Comparison of ENCODE assay signal across 8 mouse cellular contexts in the genomic region with DNA sequence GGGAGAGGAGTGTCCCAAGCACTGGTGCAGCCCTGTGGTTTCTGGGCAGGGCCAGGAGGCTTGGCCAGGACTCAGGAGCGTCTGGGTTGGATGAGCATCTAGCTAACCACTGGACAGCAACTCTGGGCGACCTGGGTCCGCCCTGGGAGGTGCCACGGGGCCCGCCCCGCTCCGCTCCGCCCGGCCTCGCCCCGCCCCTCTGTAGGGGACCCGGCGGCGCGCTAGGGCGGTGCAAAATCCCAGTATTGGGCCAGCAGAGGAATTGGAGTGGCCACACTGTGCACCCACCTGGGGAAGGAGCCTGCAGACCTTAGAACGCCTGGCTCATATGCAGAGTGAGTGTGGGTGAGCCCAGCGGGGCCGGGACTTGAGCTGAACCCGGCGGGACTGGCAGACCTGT. TPM values are rescaled to one million over a fixed set of nuclear protein-coding genes. Genes with fewer than 3 reads are reported as not detected.
DNase-seq lines count a peak whose midpoint lies in the region; ATAC-seq and TF ChIP-seq lines count a peak whose summit lies in the region.

A gene (plus strand): TSS at position 196 of the 400 bp plus-strand sequence.

- intact Hi-C loops in heart, postnatal 25 days (cut with DNase I) = no loop called here

- DNase-seq in heart, postnatal 25 days (ENCODE audit: low spot score) = no peak
- DNase-seq in forebrain, embryonic 11.5 days (ENCODE audit: low spot score) = peak; percentile 54
- DNase-seq in kidney, postnatal 0 days (ENCODE audit: low spot score) = peak; percentile 24
- DNase-seq in midbrain, postnatal 0 days (ENCODE audit: low spot score) = no peak
- no peak for DNase-seq in MN1 (ENCODE audit: low spot score)
- DNase-seq in cerebellum, adult 9-11 months = no peak

- WGBS in heart, embryonic 13.5 days = 2% methylated on average over 21 of the region's 21 CpGs
- 1% methylated on average over 21 of the region's 21 CpGs for WGBS in forebrain, embryonic 11.5 days
- 2% methylated on average over 21 of the region's 21 CpGs for WGBS in kidney, postnatal 0 days
- WGBS in midbrain, postnatal 0 days = 2% methylated on average over 19 of the region's 21 CpGs

- 0 out of 2 replicates have a peak within 1 kb of the TSS, but pooled peaks have one; percentile 47 for H3K9ac ChIP-seq in heart, embryonic 13.5 days
- 0 out of 2 replicates have a peak within 1 kb of the TSS, but pooled peaks have one; percentile 20 for H3K9ac ChIP-seq in forebrain, embryonic 11.5 days (ENCODE audit: low read length)
- no peak within 1 kb of the TSS for H3K9ac ChIP-seq in kidney, postnatal 0 days (ENCODE audit: low read depth, low read length)
- no peak within 1 kb of the TSS for H3K9ac ChIP-seq in midbrain, postnatal 0 days (replicated peaks; ENCODE audit: low read length, poor library complexity, severe bottlenecking)

- no peak for ATAC-seq in heart, embryonic 13.5 days (ENCODE audit: extremely low read depth, insufficient number of reproducible peaks, low FRiP score, low TSS enrichment)
- ATAC-seq in forebrain, embryonic 11.5 days (replicated peaks; ENCODE audit: low FRiP score) = peak; percentile 78
- ATAC-seq in kidney, postnatal 0 days (replicated peaks; ENCODE audit: low FRiP score, low read depth) = peak; percentile 88
- ATAC-seq in midbrain, postnatal 0 days (ENCODE audit: low FRiP score) = peak; percentile 56; the same call in 1 of the 2 replicates
- ATAC-seq in inflammation-experienced regulatory T-cells, adult 6 months = no peak

- TF ChIP-seq CTCF in kidney, postnatal 0 days (IDR thresholded peaks at IDR 0.05; ENCODE audit: low read depth) = no peak
- TF ChIP-seq CTCF in midbrain, postnatal 0 days (IDR thresholded peaks at IDR 0.05) = no peak

- H3K4me1 ChIP-seq in heart, embryonic 13.5 days = 0 out of 2 replicates have a peak, but pooled peaks cover 5% of the 10 kb centered on the region
- no peaks in the 10 kb centered on the region for H3K4me1 ChIP-seq in forebrain, embryonic 11.5 days (replicated peaks; ENCODE audit: control insufficient read depth, insufficient read depth, low read length)
- H3K4me1 ChIP-seq in kidney, postnatal 0 days (replicated peaks; ENCODE audit: insufficient read depth, low read length) = no peaks in the 10 kb centered on the region
- no peaks in the 10 kb centered on the region; the same call in 1 of the 2 replicates for H3K4me1 ChIP-seq in midbrain, postnatal 0 days (ENCODE audit: insufficient read depth, low read length)

- H3K4me2 ChIP-seq in heart, embryonic 13.5 days = peak within 1 kb of the TSS; percentile 76
- peak within 1 kb of the TSS; percentile 53 for H3K4me2 ChIP-seq in forebrain, embryonic 11.5 days (ENCODE audit: low read depth, low read length, severe bottlenecking)
- peak within 1 kb of the TSS; percentile 36 for H3K4me2 ChIP-seq in kidney, postnatal 0 days (ENCODE audit: low read length)
- peak within 1 kb of the TSS; percentile 44 for H3K4me2 ChIP-seq in midbrain, postnatal 0 days (ENCODE audit: low read depth, low read length, poor library complexity, severe bottlenecking)

- H3K27me3 ChIP-seq in heart, embryonic 13.5 days (replicated peaks) = no peaks in the 10 kb centered on the region; the same call in 1 of the 2 replicates
- no peaks in the 10 kb centered on the region for H3K27me3 ChIP-seq in forebrain, embryonic 11.5 days (ENCODE audit: control insufficient read depth, insufficient read depth, low read length)
- H3K27me3 ChIP-seq in kidney, postnatal 0 days (ENCODE audit: insufficient read depth, low read length) = no peaks in the 10 kb centered on the region
- no peaks in the 10 kb centered on the region for H3K27me3 ChIP-seq in midbrain, postnatal 0 days (ENCODE audit: insufficient read depth, low read length)

- H3K27ac ChIP-seq in heart, embryonic 13.5 days (replicated peaks) = no peak within 1 kb of the TSS
- no peak within 1 kb of the TSS for H3K27ac ChIP-seq in forebrain, embryonic 11.5 days (ENCODE audit: low read depth, low read length)
- H3K27ac ChIP-seq in kidney, postnatal 0 days = no peak within 1 kb of the TSS
- H3K27ac ChIP-seq in midbrain, postnatal 0 days (ENCODE audit: low read depth, low read length) = no peak within 1 kb of the TSS

- peak within 1 kb of the TSS; percentile 47 for H3K4me3 ChIP-seq in heart, embryonic 13.5 days
- peak within 1 kb of the TSS; percentile 18; the same call in 1 of the 2 replicates for H3K4me3 ChIP-seq in forebrain, embryonic 11.5 days (ENCODE audit: low read depth, low read length)
- peak within 1 kb of the TSS; percentile 12 for H3K4me3 ChIP-seq in kidney, postnatal 0 days (replicated peaks; ENCODE audit: low read depth, low read length)
- H3K4me3 ChIP-seq in midbrain, postnatal 0 days (ENCODE audit: low read depth, low read length) = peak within 1 kb of the TSS; percentile 26

- H3K9me3 ChIP-seq in heart, embryonic 13.5 days = no peaks in the 10 kb centered on the region
- no peaks in the 10 kb centered on the region for H3K9me3 ChIP-seq in forebrain, embryonic 11.5 days (ENCODE audit: control insufficient read depth, low read length)
- H3K9me3 ChIP-seq in kidney, postnatal 0 days (replicated peaks; ENCODE audit: low read length) = no peaks in the 10 kb centered on the region
- no peaks in the 10 kb centered on the region for H3K9me3 ChIP-seq in midbrain, postnatal 0 days (ENCODE audit: low read length)

- no peaks in the 10 kb centered on the region for H3K36me3 ChIP-seq in heart, embryonic 13.5 days
- no peaks in the 10 kb centered on the region for H3K36me3 ChIP-seq in forebrain, embryonic 11.5 days (ENCODE audit: control insufficient read depth, insufficient read depth, low read length)
- no peaks in the 10 kb centered on the region for H3K36me3 ChIP-seq in kidney, postnatal 0 days (ENCODE audit: insufficient read depth, low read length)
- H3K36me3 ChIP-seq in midbrain, postnatal 0 days (ENCODE audit: insufficient read depth, low read length) = no peaks in the 10 kb centered on the region

RNA-seq across cellular contexts. Expression of the gene that starts here (rescaled TPM):
- not detected in 2 replicates for polyA plus RNA-seq in heart, embryonic 13.5 days (2015; fragmentation: Nextera tagmentation; extraction: Ambion mirVana)
- total RNA-seq in heart, postnatal 25 days (2021) = not detected
- 0.15 TPM in 1 of 2 replicates, not detected in the other for polyA plus RNA-seq in forebrain, embryonic 11.5 days (2014; fragmentation: Nextera tagmentation; extraction: Ambion mirVana)
- 0.08 and 0.12 TPM in 2 replicates for polyA plus RNA-seq in kidney, postnatal 0 days (2015; fragmentation: Nextera tagmentation; extraction: Ambion mirVana)
- total RNA-seq in midbrain, postnatal 0 days (2014; rRNA removed) = 0.14 TPM in 1 of 2 replicates, not detected in the other
- 0.06 TPM in 1 of 2 replicates, not detected in the other for polyA plus RNA-seq in midbrain, postnatal 0 days (2015; fragmentation: Nextera tagmentation; extraction: Ambion mirVana)
- polyA plus RNA-seq in inflammation-experienced regulatory T-cells, adult 6 months (2017; shearing (Covaris generic)) = not detected

Comparison
In these comparisons a context has a peak if more than half of its experiments do, and no peak if none do; other contexts are left out.
1. Peak in DNase-seq, ATAC-seq, H3K4me3 ChIP-seq, H3K9ac ChIP-seq and H3K4me2 ChIP-seq in forebrain, embryonic 11.5 days; RNA of the gene not detected or under 1 TPM.
2. Peak in DNase-seq, ATAC-seq, H3K4me3 ChIP-seq and H3K4me2 ChIP-seq in kidney, postnatal 0 days; RNA of the gene not detected or under 1 TPM.
3. Peak in ATAC-seq, H3K4me3 ChIP-seq and H3K4me2 ChIP-seq in midbrain, postnatal 0 days; RNA of the gene not detected or under 1 TPM.